Mouse (Mus musculus): Measurements from ENCODE around the gene 4930583I09Rik. TPM values are rescaled to one million over a fixed set of nuclear protein-coding genes. Genes with fewer than 3 reads are reported as not detected.

The 4930583I09Rik gene
- total RNA-seq, 2 experiments from 2014 or later = not detected

DNA sequence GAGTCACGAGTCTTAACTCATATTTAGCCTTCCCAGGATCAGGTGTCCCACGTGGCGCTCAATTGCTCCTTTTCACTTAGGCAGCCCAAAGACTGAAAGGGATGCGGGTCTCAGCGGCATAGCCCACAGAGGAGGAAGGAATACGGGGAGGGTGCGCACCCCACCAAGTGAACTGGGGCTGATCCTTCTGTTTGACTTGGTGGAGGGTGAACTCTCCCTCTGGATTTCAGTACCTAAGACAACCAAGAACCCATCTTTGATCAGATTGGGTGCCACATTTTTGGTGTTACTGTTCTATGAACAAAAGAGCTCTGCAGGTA lies 33.0 kb downstream of the 4930583I09Rik start:
- intact Hi-C loops (cut with DNase I) = no loop called here
- no peak for DNase-seq

DNA sequence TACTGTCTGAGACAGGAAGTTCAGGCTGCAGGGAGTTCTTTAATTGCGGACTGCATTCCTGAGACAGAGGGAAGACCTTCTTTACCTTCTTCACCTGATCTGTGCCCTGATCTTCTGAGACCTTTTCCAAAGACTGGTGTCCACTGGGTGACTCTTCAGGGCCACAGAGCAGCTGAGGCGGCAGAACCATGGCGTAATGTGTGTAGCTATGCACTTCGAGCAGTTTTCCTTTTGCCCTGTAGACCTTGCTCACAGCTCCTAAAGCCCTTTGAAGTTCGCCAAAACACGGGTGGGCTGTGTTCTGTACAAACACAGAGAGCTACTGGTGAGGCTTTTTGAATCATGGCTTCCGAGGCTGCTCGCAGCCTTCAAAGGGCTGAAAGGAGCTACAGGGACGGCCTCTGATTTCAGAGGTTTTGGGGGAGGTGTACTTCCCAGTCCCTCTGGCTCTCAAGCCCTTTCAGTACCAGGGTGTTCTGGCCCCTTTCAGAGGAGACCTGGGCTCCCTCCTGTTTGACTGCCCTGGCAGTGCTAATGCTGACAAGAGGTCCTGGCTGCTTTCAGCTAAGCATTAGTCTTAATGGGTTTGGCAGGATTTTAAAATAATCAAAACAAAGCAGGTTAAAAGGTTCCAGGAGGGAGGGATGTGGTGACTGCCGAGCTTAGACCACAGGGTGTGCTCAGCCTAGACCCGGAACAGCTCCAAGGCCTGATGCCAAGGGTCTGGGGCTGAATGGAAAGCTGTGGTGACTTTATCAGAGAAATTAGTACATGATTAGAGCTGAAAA lies 33.5 kb downstream of the 4930583I09Rik start:
- intact Hi-C loops (cut with DNase I) = no loop called here
- DNase-seq = no peak

DNA sequence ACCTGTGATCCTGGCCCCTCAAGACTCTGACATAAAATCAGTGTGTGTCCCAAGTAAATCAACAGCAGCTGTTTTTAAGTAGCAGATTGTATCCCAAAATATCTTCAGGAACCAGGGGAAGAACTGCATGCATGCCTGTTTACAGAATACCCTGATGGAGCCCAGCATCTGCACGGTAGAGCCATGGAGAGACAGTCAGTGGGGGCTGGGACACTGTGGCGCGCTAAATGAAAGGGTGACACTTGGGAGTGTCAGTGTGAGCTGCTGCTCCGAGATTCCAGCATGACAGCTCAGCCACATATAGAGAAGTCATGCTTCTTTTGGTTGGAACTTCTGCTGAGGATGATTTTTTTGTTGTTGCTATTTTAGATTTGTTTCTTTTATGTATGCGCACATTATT lies 43.2 kb downstream of the 4930583I09Rik start:
- DNase-seq = no peak
- intact Hi-C loops (cut with DNase I) = no loop called here

DNA sequence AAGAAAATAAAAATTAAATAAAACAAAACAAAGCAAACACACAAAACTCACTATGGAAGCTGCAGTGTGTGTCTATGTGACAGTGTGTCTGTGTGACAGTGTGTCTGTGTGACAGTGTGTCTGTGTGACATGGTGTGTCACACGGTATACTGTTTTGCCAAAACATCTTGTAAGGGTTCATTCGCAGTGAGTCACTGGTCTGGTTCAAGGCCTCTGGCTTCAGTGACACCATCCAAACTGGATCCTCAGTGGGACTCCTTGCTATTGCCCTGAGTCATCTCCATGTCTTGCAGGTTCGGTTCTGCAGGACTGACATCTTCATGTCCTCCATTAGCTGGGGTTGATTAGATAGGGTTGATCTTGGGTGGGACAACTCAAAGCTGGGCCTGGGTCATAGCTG lies 43.8 kb downstream of the 4930583I09Rik start:
- DNase-seq = no peak
- intact Hi-C loops (cut with DNase I) = no loop called here

DNA sequence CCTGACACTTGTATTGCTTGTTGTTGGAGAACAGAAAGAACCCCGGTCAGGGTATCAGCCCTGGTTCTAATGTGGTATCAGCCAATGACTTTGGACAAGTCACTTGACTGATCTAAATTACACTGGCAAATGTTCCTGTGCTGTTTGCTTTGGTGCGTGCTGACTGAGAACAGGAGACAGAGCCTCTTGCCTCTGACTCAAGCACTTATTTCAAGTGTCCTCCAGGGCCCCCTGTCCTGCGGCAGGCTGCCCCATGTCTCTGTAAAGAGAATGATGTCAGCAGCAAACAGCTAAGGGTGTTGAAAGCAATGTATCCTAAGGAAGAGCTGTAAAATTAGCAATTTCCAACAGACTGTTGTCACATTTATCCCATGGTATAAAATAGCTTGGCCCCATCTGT lies 46.7 kb downstream of the 4930583I09Rik start:
- DNase-seq = no peak
- intact Hi-C loops (cut with DNase I) = no loop called here

DNA sequence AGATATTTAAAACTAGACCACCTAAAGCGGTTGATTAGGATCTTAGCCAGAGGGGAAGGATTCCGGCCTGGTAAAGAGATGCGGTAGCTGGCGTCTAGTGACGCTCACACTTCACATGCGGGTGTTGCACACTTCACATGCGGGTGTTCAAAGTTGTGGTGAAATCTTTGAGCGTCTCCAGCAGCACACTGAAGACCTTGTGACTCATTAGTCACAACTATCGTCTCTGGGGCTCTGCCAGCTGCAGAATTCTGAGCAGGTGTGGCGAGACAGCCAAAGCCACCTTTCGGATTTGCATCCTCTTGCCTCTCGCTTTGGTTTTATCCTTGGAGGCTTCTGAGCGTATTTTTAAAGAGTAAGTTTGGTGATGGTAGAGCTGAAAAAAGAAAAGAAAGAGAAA lies 47.6 kb downstream of the 4930583I09Rik start:
- intact Hi-C loops (cut with DNase I) = no loop called here
- no peak for DNase-seq

DNA sequence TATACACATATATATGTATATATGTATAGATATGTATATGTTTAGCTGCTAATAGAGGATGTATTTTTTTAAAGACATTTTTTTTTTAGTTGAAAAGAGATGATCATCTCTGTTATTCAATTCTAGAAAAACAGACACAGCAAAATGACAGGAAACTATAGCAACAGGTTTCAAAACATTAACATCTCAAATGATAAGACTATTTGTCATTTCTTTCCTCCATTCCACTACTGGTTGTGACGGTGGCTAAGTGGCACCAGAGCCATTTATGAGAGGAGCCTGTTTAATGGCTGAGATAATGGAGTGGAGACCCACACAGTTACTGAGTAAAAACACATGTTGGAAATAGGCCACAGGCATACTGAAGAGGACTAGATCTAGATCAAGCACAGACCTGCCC lies 49.9 kb downstream of the 4930583I09Rik start:
- DNase-seq = no peak
- intact Hi-C loops (cut with DNase I) = no loop called here

Other genes with a start within 250 kb of the 4930583I09Rik start
- 10 to 100 TPM; 21.1 to 21.7 TPM for gene Man2a1, start 235.3 kb downstream of the 4930583I09Rik start, total RNA-seq (2021)

Data from left cerebral cortex, postnatal 4 days (tissue).